Mouse (Mus musculus) T-cell, adult 2 months (primary cell): Measurements from ENCODE around the gene Adgrl1.

Experiments
- DNase-seq: peaks from one replicate; pipeline ENCODE4 v3.0.0; 2022; ENCODE audit warnings: low spot score

The Adgrl1 gene

DNA sequence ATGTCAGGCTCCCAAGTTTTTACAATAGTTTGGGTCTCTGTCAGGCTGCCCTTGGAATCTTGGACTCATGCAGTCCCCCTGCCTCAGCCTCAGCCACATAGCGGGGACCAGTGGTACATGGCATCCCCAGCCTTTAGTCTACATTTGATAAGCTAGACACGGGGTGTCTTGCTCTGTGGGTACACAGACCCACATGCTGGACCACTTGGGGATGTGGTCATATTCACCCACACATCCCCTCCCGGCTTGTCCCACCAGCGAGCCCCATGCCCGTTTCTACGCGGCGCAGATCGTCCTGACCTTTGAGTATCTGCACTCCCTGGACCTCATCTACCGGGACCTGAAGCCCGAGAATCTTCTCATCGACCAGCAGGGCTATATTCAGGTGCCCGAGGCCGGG, 90.3 kb downstream of the Adgrl1 start:
- no peak for DNase-seq
